Mouse (Mus musculus): Measurements from ENCODE around the gene Clec1b. TPM values are rescaled to one million over a fixed set of nuclear protein-coding genes. Genes with fewer than 3 reads are reported as not detected.
A peak's percentile ranks its signal among the peaks of the same experiment; 100 is the strongest.

The Clec1b gene
- polyA plus RNA-seq, 1 experiment from 2014 or later = 11.8 TPM

DNA sequence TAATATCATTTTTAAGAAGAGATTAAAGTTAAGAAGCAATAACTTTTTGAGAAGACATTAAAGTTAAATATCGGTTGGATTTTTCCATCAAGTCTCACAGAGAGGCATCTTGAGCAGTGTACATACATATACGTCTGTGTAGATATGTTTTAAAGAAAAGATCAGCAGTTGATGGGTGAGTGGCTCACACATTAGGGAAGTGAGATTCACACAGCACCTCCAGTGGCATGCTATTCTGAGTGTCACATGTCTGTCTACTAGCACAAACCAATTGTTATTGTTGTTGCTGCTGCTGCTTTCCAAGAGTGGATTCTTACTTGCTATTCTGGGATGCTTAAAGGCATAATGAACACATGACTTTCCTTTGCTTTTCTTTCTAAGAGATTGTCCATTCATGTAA, 5.3 kb downstream of the Clec1b start:
- Histone ChIP-seq H3K4me2 (ENCODE audit: low read depth) (no peak overlapping the region), H3K27me3 (ENCODE audit: control insufficient read depth, insufficient read depth, low read length) (no peaks in the 10 kb centered on the region), H3K4me3 (ENCODE audit: low read depth, low read length) (no peak overlapping the region), H3K36me3 (ENCODE audit: control insufficient read depth, insufficient read depth, low read length) (no peaks in the 10 kb centered on the region), H3K27ac (ENCODE audit: low read depth, low read length) (no peak overlapping the region), H3K4me1 (ENCODE audit: control insufficient read depth, insufficient read depth, low read length) (no peaks in the 10 kb centered on the region), H3K9me3 (ENCODE audit: control insufficient read depth, low read length) (no peaks in the 10 kb centered on the region), H3K9ac (ENCODE audit: low read length) (no peak overlapping the region)
- DNase-seq (ENCODE audit: low spot score) (no peak), ATAC-seq (ENCODE audit: insufficient read depth, low FRiP score, low TSS enrichment) (no peak)
- WGBS = 93% methylated on average over 2 of the region's 2 CpGs

DNA sequence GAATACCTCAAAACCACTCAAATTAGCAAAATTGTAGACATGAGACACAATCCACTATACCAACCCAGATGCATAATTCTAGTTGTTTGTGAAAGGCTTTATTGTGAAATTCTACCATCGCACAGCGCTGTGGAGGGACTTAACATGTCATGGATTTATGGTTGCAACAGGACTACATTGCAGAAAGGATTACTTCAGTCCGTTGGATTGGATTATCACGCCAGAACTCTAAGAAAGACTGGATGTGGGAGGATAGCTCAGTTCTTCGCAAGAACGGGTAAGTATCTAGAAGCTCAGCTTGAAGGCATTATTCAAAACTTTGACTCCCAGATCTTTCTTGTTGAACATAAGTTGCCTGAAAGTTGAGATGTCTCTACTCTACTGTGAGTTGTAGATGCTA, 6.3 kb downstream of the Clec1b start:
- Histone ChIP-seq H3K9ac (ENCODE audit: low read length) (no peak overlapping the region), H3K4me1 (ENCODE audit: control insufficient read depth, insufficient read depth, low read length) (no peaks in the 10 kb centered on the region), H3K9me3 (ENCODE audit: control insufficient read depth, low read length) (no peaks in the 10 kb centered on the region), H3K27ac (ENCODE audit: low read depth, low read length) (no peak overlapping the region), H3K4me3 (ENCODE audit: low read depth, low read length) (no peak overlapping the region), H3K4me2 (ENCODE audit: low read depth) (no peak overlapping the region), H3K36me3 (ENCODE audit: control insufficient read depth, insufficient read depth, low read length) (no peaks in the 10 kb centered on the region), H3K27me3 (ENCODE audit: control insufficient read depth, insufficient read depth, low read length) (no peaks in the 10 kb centered on the region)
- no peak for ATAC-seq (ENCODE audit: insufficient read depth, low FRiP score, low TSS enrichment)
- 89% methylated on average over 6 of the region's 6 CpGs for WGBS
- DNase-seq (ENCODE audit: low spot score) = no peak

DNA sequence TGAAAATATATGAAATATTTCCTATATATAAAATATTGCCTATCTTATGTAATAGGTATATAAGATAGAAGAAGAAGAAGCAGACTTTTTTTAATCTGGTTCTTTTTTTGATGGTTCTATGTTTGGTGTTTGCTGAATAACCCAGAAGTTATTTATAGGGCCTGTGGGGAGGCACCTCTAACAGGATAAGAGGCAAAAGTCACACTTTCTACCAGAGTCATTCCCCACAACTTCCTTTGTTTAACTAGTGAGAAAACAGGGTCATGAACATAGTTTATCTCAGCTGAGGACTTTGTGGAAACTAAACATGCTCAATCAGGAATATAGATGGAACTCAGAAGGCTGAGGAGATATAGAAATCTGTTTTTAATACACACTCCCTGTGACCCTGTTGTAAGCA, 8.9 kb downstream of the Clec1b start:
- ATAC-seq (ENCODE audit: insufficient read depth, low FRiP score, low TSS enrichment) (no peak), DNase-seq (ENCODE audit: low spot score) (no peak)
- Histone ChIP-seq H3K4me3 (ENCODE audit: low read depth, low read length) (no peak overlapping the region), H3K4me2 (ENCODE audit: low read depth) (no peak overlapping the region), H3K9me3 (ENCODE audit: control insufficient read depth, low read length) (no peaks in the 10 kb centered on the region), H3K9ac (ENCODE audit: low read length) (no peak overlapping the region), H3K36me3 (ENCODE audit: control insufficient read depth, insufficient read depth, low read length) (no peaks in the 10 kb centered on the region), H3K27me3 (ENCODE audit: control insufficient read depth, insufficient read depth, low read length) (no peaks in the 10 kb centered on the region), H3K4me1 (ENCODE audit: control insufficient read depth, insufficient read depth, low read length) (no peaks in the 10 kb centered on the region), H3K27ac (ENCODE audit: low read depth, low read length) (no peak overlapping the region)

DNA sequence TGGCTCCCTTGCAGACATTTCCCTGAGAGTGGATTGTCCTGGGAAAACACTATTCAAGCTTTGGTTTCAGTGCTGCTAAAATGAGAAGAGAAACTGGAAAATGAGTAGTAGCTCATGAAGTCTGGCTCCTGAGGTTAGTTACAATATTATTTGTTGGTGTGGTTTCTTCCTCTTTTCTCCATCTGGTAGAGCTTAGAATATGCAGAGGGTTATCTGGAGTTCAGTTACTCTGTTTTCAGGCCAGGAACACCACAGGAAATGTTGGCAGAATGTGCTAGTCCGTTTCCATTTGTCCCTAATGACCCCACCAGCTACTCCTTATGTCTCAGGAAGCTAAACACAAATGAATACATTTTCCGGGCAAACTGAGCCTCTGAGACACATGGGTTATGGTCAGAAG, 10.2 kb downstream of the Clec1b start:
- Histone ChIP-seq H3K36me3 (ENCODE audit: control insufficient read depth, insufficient read depth, low read length) (no peaks in the 10 kb centered on the region), H3K4me1 (ENCODE audit: control insufficient read depth, insufficient read depth, low read length) (no peaks in the 10 kb centered on the region), H3K27ac (ENCODE audit: low read depth, low read length) (no peak overlapping the region), H3K27me3 (ENCODE audit: control insufficient read depth, insufficient read depth, low read length) (no peaks in the 10 kb centered on the region), H3K9me3 (ENCODE audit: control insufficient read depth, low read length) (no peaks in the 10 kb centered on the region), H3K4me2 (ENCODE audit: low read depth) (no peak overlapping the region), H3K4me3 (ENCODE audit: low read depth, low read length) (no peak overlapping the region), H3K9ac (ENCODE audit: low read length) (no peak overlapping the region)
- DNase-seq (ENCODE audit: low spot score) (no peak), ATAC-seq (ENCODE audit: insufficient read depth, low FRiP score, low TSS enrichment) (no peak)
- 48% methylated on average over 2 of the region's 2 CpGs for WGBS

DNA sequence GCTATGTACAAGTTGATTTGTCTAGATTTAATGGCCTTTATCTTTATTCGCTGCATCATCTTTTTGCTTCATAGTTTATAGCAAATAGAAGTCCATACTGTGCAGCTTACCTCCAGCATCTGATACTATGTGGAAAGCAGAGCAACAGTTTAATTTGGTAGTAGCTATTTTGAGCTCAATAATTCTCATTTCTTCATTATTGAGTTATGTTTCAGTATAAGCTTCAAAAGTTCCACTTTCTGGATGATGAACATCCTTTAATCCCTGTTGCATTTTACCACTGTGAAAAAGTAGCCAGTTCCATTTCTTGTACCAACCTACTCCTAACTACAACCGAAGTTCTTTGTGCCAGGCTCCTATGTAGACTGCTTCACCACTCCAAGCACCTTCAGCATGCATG, 11.5 kb downstream of the Clec1b start, which contains the start of gene Clec9a:
Gene Clec9a, plus strand, starts transcription at position 301 of the 400 bp plus-strand sequence.
- no peak for DNase-seq (ENCODE audit: low spot score)
- ATAC-seq (ENCODE audit: insufficient read depth, low FRiP score, low TSS enrichment) = no peak
- Histone ChIP-seq H3K27ac (ENCODE audit: low read depth, low read length) (no peak within 1 kb of the TSS), H3K4me3 (ENCODE audit: low read depth, low read length) (no peak within 1 kb of the TSS), H3K36me3 (ENCODE audit: control insufficient read depth, insufficient read depth, low read length) (no peaks in the 10 kb centered on the region), H3K4me1 (ENCODE audit: control insufficient read depth, insufficient read depth, low read length) (no peaks in the 10 kb centered on the region), H3K27me3 (ENCODE audit: control insufficient read depth, insufficient read depth, low read length) (no peaks in the 10 kb centered on the region), H3K9me3 (ENCODE audit: control insufficient read depth, low read length) (no peaks in the 10 kb centered on the region), H3K4me2 (ENCODE audit: low read depth) (no peak within 1 kb of the TSS), H3K9ac (ENCODE audit: low read length) (no peak within 1 kb of the TSS)
- 93% methylated on average over 2 of the region's 2 CpGs for WGBS

DNA sequence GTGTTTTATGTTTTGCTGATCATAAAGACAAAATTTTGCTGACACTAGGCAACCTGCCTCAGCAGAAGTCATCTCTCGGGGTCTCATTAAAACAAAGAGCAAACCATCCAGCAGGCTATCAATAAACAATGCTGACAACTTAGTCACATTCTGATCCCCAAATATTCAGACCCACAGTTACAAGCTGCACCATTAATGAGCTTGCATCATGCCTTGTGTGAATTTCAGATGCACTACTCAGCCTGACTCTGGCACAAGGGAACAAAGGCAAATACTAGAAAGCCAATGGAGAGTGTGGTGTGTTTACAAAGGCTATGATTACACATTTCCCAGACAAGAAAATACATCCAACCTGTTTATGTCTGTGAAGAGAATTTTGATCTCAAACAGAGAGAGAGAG, 17.1 kb downstream of the Clec1b start:
- Histone ChIP-seq H3K36me3 (ENCODE audit: control insufficient read depth, insufficient read depth, low read length) (no peaks in the 10 kb centered on the region), H3K9me3 (ENCODE audit: control insufficient read depth, low read length) (no peaks in the 10 kb centered on the region), H3K27ac (ENCODE audit: low read depth, low read length) (no peak overlapping the region), H3K4me2 (ENCODE audit: low read depth) (no peak overlapping the region), H3K9ac (ENCODE audit: low read length) (no peak overlapping the region), H3K4me3 (ENCODE audit: low read depth, low read length) (no peak overlapping the region), H3K4me1 (ENCODE audit: control insufficient read depth, insufficient read depth, low read length) (no peaks in the 10 kb centered on the region), H3K27me3 (ENCODE audit: control insufficient read depth, insufficient read depth, low read length) (no peaks in the 10 kb centered on the region)
- ATAC-seq (ENCODE audit: insufficient read depth, low FRiP score, low TSS enrichment) = no peak
- 85% methylated on average over 1 of the region's 1 CpGs for WGBS
- no peak for DNase-seq (ENCODE audit: low spot score)

DNA sequence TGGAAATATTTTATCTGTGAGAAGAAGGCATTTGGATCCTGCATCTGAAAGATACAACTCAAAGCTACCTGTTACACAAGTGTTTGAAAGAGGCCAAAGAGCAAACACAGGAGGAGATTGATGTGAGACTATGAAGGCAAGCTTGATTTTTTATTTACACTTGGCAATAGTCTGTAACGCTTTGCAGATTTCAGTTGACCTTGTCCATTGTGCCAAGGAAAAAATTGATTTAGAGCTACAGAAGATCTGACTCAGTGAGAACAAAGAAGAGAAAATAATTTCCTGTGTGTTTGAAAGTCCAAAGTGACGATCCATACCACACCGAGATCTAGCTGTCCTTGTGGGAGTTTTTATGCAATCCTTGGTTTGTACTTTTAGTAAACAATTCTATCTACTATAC, 25.2 kb downstream of the Clec1b start:
- Histone ChIP-seq H3K27ac (ENCODE audit: low read depth, low read length) (no peak overlapping the region), H3K4me3 (ENCODE audit: low read depth, low read length) (no peak overlapping the region), H3K36me3 (ENCODE audit: control insufficient read depth, insufficient read depth, low read length) (no peaks in the 10 kb centered on the region), H3K4me2 (ENCODE audit: low read depth) (no peak overlapping the region), H3K27me3 (ENCODE audit: control insufficient read depth, insufficient read depth, low read length) (no peaks in the 10 kb centered on the region), H3K9ac (ENCODE audit: low read length) (no peak overlapping the region), H3K9me3 (ENCODE audit: control insufficient read depth, low read length) (no peaks in the 10 kb centered on the region), H3K4me1 (ENCODE audit: control insufficient read depth, insufficient read depth, low read length) (no peaks in the 10 kb centered on the region)
- DNase-seq (ENCODE audit: low spot score) (no peak), ATAC-seq (ENCODE audit: insufficient read depth, low FRiP score, low TSS enrichment) (no peak)
- 85% methylated on average over 3 of the region's 3 CpGs for WGBS

DNA sequence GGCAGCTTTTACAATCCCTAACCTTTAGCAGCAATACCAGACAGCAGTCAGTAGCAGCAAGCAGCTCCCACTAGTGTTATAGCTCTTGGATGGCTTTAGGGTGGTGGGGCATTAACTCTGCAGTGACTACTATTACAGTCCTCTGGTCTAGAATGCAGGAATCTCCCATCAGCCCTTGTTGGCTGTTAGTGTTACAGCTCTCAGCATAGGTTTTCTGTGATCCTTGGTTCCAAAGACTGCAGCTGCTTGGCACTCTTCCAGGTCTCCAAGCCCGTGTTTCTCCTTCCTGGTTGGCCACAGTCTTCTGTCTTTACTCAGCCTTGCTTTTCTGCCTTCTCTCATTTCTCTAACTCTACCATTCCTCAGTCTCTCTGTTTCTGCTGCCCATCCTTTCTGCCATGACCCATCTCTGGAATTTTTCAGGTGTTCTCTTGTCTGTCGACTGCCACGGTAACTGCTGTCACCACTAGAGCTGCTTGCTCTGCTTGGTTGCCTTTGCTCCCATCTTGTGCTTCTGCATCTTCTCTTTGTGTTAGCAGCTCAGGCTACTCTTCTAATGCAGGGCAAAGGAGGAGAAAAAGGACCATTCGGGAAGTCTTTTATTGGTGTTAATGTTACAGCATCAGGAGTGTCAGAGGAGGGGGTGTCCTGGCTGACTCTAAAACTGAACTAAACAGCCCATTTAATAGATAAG, 26.1 kb downstream of the Clec1b start:
- ATAC-seq (ENCODE audit: insufficient read depth, low FRiP score, low TSS enrichment) (no peak), DNase-seq (ENCODE audit: low spot score) (no peak)
- H3K9ac ChIP-seq (ENCODE audit: low read length) = no peak overlapping the region
- WGBS = 82% methylated on average over 4 of the region's 4 CpGs
- H3K36me3 ChIP-seq (ENCODE audit: control insufficient read depth, insufficient read depth, low read length) = no peaks in the 10 kb centered on the region
- H3K4me2 ChIP-seq (ENCODE audit: low read depth) = no peak overlapping the region
- H3K9me3 ChIP-seq (ENCODE audit: control insufficient read depth, low read length) = no peaks in the 10 kb centered on the region
- no peak overlapping the region for H3K27ac ChIP-seq (ENCODE audit: low read depth, low read length)
- no peaks in the 10 kb centered on the region for H3K27me3 ChIP-seq (ENCODE audit: control insufficient read depth, insufficient read depth, low read length)
- H3K4me3 ChIP-seq (ENCODE audit: low read depth, low read length) = no peak overlapping the region
- H3K4me1 ChIP-seq (ENCODE audit: control insufficient read depth, insufficient read depth, low read length) = no peaks in the 10 kb centered on the region

DNA sequence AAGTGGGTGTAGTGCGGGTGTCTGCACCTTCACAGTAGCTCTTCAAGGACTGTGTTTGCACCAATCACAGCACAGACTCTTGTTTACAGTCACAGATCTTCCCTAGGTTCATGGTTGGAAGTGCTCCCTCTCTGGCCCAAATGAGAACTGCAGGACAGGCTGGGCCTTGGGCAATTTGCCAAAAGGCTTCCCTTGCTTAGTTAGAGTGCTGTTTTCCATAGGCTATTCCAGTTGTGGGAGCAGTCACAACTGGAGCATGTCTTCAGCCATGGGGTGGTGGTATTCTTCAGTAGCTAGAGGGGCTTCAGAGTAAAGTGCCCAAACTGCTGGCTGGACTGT, 26.6 kb downstream of the Clec1b start:
- no peak overlapping the region for H3K9ac ChIP-seq (ENCODE audit: low read length)
- no peak overlapping the region for H3K27ac ChIP-seq (ENCODE audit: low read depth, low read length)
- DNase-seq (ENCODE audit: low spot score) = peak; percentile 76
- H3K27me3 ChIP-seq (ENCODE audit: control insufficient read depth, insufficient read depth, low read length) = no peaks in the 10 kb centered on the region
- peak; percentile 76 for ATAC-seq (ENCODE audit: insufficient read depth, low FRiP score, low TSS enrichment)
- H3K4me1 ChIP-seq (ENCODE audit: control insufficient read depth, insufficient read depth, low read length) = no peaks in the 10 kb centered on the region
- H3K36me3 ChIP-seq (ENCODE audit: control insufficient read depth, insufficient read depth, low read length) = no peaks in the 10 kb centered on the region
- H3K9me3 ChIP-seq (ENCODE audit: control insufficient read depth, low read length) = no peaks in the 10 kb centered on the region
- no peak overlapping the region for H3K4me2 ChIP-seq (ENCODE audit: low read depth)
- 33% methylated on average over 1 of the region's 1 CpGs for WGBS
- H3K4me3 ChIP-seq (ENCODE audit: low read depth, low read length) = no peak overlapping the region

Measured in neural tube, embryonic 11.5 days (tissue).